Comparison of ENCODE assay signal across 7 mouse cellular contexts in genomic region chr16:37384369-37384768, GRCm38 (mm10). TPM values are rescaled to one million over a fixed set of nuclear protein-coding genes. Genes with fewer than 3 reads are reported as not detected.
DNase-seq lines count a peak whose midpoint lies in the region; ATAC-seq and TF ChIP-seq lines count a peak whose summit lies in the region.

No protein-coding gene starts in this region.

- no peaks in the 10 kb centered on the region for H3K9me3 ChIP-seq in forebrain, embryonic 16.5 days (ENCODE audit: control insufficient read depth, low read length)
- no peaks in the 10 kb centered on the region for H3K9me3 ChIP-seq in kidney, postnatal 0 days (replicated peaks; ENCODE audit: low read length)
- H3K9me3 ChIP-seq in liver, embryonic 13.5 days (replicated peaks) = no peaks in the 10 kb centered on the region

- peak overlapping the region; percentile 77 for H3K4me3 ChIP-seq in forebrain, embryonic 16.5 days (replicated peaks; ENCODE audit: low read length)
- H3K4me3 ChIP-seq in kidney, postnatal 0 days (replicated peaks; ENCODE audit: low read depth, low read length) = peak overlapping the region; percentile 46
- H3K4me3 ChIP-seq in liver, embryonic 13.5 days (replicated peaks) = peak overlapping the region; percentile 48

- no peaks in the 10 kb centered on the region for H3K27me3 ChIP-seq in forebrain, embryonic 16.5 days (replicated peaks; ENCODE audit: control insufficient read depth, insufficient read depth, low read length)
- H3K27me3 ChIP-seq in kidney, postnatal 0 days (ENCODE audit: insufficient read depth, low read length) = peaks cover 6% of the 10 kb centered on the region; the same call in 1 of the 2 replicates
- peaks cover 27% of the 10 kb centered on the region for H3K27me3 ChIP-seq in liver, embryonic 13.5 days

- H3K4me1 ChIP-seq in forebrain, embryonic 16.5 days (replicated peaks; ENCODE audit: control insufficient read depth, insufficient read depth, low read length) = peaks cover 8% of the 10 kb centered on the region
- no peaks in the 10 kb centered on the region; the same call in 1 of the 2 replicates for H3K4me1 ChIP-seq in kidney, postnatal 0 days (replicated peaks; ENCODE audit: insufficient read depth, low read length)
- H3K4me1 ChIP-seq in liver, embryonic 13.5 days (replicated peaks) = peaks cover 4% of the 10 kb centered on the region; the same call in 1 of the 2 replicates

- under 1% methylated on average over 28 of the region's 30 CpGs for WGBS in forebrain, embryonic 16.5 days
- WGBS in kidney, postnatal 0 days = 0% methylated on average over 30 of the region's 30 CpGs
- 0% methylated on average over 29 of the region's 30 CpGs for WGBS in liver, embryonic 13.5 days (ENCODE audit: insufficient replicate concordance)

- peak overlapping the region; percentile 76 for H3K9ac ChIP-seq in forebrain, embryonic 16.5 days (replicated peaks; ENCODE audit: low read depth, low read length)
- H3K9ac ChIP-seq in kidney, postnatal 0 days (ENCODE audit: low read depth, low read length) = 0 out of 2 replicates have a peak overlapping the region, but pooled peaks have one; percentile 13
- no peak overlapping the region for H3K9ac ChIP-seq in liver, embryonic 13.5 days

- H3K27ac ChIP-seq in forebrain, embryonic 16.5 days (ENCODE audit: low read length) = no peak overlapping the region
- H3K27ac ChIP-seq in kidney, postnatal 0 days = no peak overlapping the region
- no peak overlapping the region for H3K27ac ChIP-seq in liver, embryonic 13.5 days

- ATAC-seq in forebrain, embryonic 16.5 days = peak; percentile 86
- ATAC-seq in kidney, postnatal 0 days (replicated peaks; ENCODE audit: low FRiP score, low read depth) = no peak
- peak; percentile 42; the same call in 1 of the 2 replicates for ATAC-seq in liver, embryonic 13.5 days (ENCODE audit: low read depth)

- H3K36me3 ChIP-seq in forebrain, embryonic 16.5 days (ENCODE audit: control insufficient read depth, insufficient read depth) = no peaks in the 10 kb centered on the region
- H3K36me3 ChIP-seq in kidney, postnatal 0 days (ENCODE audit: insufficient read depth, low read length) = no peaks in the 10 kb centered on the region
- H3K36me3 ChIP-seq in liver, embryonic 13.5 days = no peaks in the 10 kb centered on the region

- H3K4me2 ChIP-seq in forebrain, embryonic 16.5 days (ENCODE audit: low read length) = peak overlapping the region; percentile 93
- H3K4me2 ChIP-seq in kidney, postnatal 0 days (ENCODE audit: low read length) = peak overlapping the region; percentile 94
- H3K4me2 ChIP-seq in liver, embryonic 13.5 days = peak overlapping the region; percentile 68

- TF ChIP-seq CTCF in kidney, postnatal 0 days (IDR thresholded peaks at IDR 0.05; ENCODE audit: low read depth) = no peak

- DNase-seq in ovary, adult 18-20 months (ENCODE audit: low spot score) = peak; percentile 3
- no peak for DNase-seq in ovary, postnatal 14 days (ENCODE audit: low spot score)
- peak; percentile 79 to 81 for DNase-seq in cerebellum, adult 18-20 months
- DNase-seq in kidney, postnatal 0 days (ENCODE audit: low spot score) = no peak
- DNase-seq in liver, embryonic 13.5 days = no peak
- peak; percentile 63 to 65 for DNase-seq in right cerebral cortex, postnatal 36 days (ENCODE audit: low spot score in 2 of 2)

RNA-seq across cellular contexts. Expression of gene Stxbp5l, which starts 0.4 kb away (rescaled TPM):
- polyA plus RNA-seq in forebrain, embryonic 16.5 days (2015; fragmentation: Nextera tagmentation; extraction: Ambion mirVana) = 6.2 and 8.5 TPM in 2 replicates
- 1.3 and 2.0 TPM in 2 replicates for polyA plus RNA-seq in kidney, postnatal 0 days (2015; fragmentation: Nextera tagmentation; extraction: Ambion mirVana)
- 0.03 and 0.07 TPM in 2 replicates for polyA plus RNA-seq in liver, embryonic 13.5 days (2015; fragmentation: Nextera tagmentation; extraction: Ambion mirVana)

Comparison
In these comparisons a context has a peak if more than half of its experiments do, and no peak if none do; other contexts are left out.
1. DNase-seq: peak in ovary, adult 18-20 months (single experiment), cerebellum, adult 18-20 months (2 of 2) and right cerebral cortex, postnatal 36 days (2 of 2); none in ovary, postnatal 14 days (single experiment), kidney, postnatal 0 days (single experiment) and liver, embryonic 13.5 days (single experiment).
2. Peak in every context shown above with its lines, with median percentiles within 50 percentile points of each other: H3K4me2 ChIP-seq and H3K4me3 ChIP-seq.